Mouse (Mus musculus): ENCODE measurements around the gene Dync1li1. TPM values are rescaled to one million over a fixed set of nuclear protein-coding genes. Genes with fewer than 3 reads are reported as not detected.

Gene Dync1li1
- polyA plus RNA-seq, 1 experiment = 18.7 TPM

- 22% methylated on average over 7 of the region's 7 CpGs for WGBS
- Histone ChIP-seq H3K27ac (ENCODE audit: insufficient read depth, low read depth, low read length) (no peak overlapping the region), H3K4me1 (ENCODE audit: control insufficient read depth, insufficient read depth, insufficient read length, low read length) (no peaks in the 10 kb centered on the region), H3K4me3 (ENCODE audit: low read depth, low read length) (no peak overlapping the region), H3K27me3 (ENCODE audit: control insufficient read depth, insufficient read depth, low read length) (no peaks in the 10 kb centered on the region), H3K36me3 (ENCODE audit: control insufficient read depth, insufficient read depth, low read length) (no peaks in the 10 kb centered on the region)
- no peak for TF ChIP-seq POLR2A (IDR thresholded peaks at IDR 0.05; ENCODE audit: low read depth, low read length)
- no peak for TF ChIP-seq CTCF (IDR thresholded peaks at IDR 0.05; ENCODE audit: extremely low read depth, insufficient read length, insufficient replicate concordance, low read depth, low read length)
Measured at GRCm38 (mm10) chr9:114661991-114662390, 26.6 kb upstream of the Dync1li1 start.

GRCm38 (mm10) chr9:114663782-114664181 lies 24.8 kb upstream of the Dync1li1 start:
- H3K27ac ChIP-seq (ENCODE audit: insufficient read depth, low read depth, low read length) = no peak overlapping the region
- 85% methylated on average over 11 of the region's 11 CpGs for WGBS
- no peak for TF ChIP-seq POLR2A (IDR thresholded peaks at IDR 0.05; ENCODE audit: low read depth, low read length)
- TF ChIP-seq CTCF (IDR thresholded peaks at IDR 0.05; ENCODE audit: extremely low read depth, insufficient read length, insufficient replicate concordance, low read depth, low read length) = no peak

GRCm38 (mm10) chr9:114666858-114667257 lies 21.7 kb upstream of the Dync1li1 start:
- WGBS = 89% methylated on average over 10 of the region's 10 CpGs
- H3K27me3 ChIP-seq (ENCODE audit: control insufficient read depth, insufficient read depth, low read length) = no peaks in the 10 kb centered on the region
- H3K4me3 ChIP-seq (ENCODE audit: low read depth, low read length) = no peak overlapping the region
- TF ChIP-seq CTCF (IDR thresholded peaks at IDR 0.05; ENCODE audit: extremely low read depth, insufficient read length, insufficient replicate concordance, low read depth, low read length) (no peak), POLR2A (IDR thresholded peaks at IDR 0.05; ENCODE audit: low read depth, low read length) (no peak)
- H3K36me3 ChIP-seq (ENCODE audit: control insufficient read depth, insufficient read depth, low read length) = no peaks in the 10 kb centered on the region
- no peak overlapping the region for H3K27ac ChIP-seq (ENCODE audit: insufficient read depth, low read depth, low read length)
- H3K4me1 ChIP-seq (ENCODE audit: control insufficient read depth, insufficient read depth, insufficient read length, low read length) = no peaks in the 10 kb centered on the region

More at GRCm38 (mm10) chr9:114663782-114664181, 24.8 kb upstream of the Dync1li1 start:
- Histone ChIP-seq H3K4me3 (ENCODE audit: low read depth, low read length) (no peak overlapping the region), H3K4me1 (ENCODE audit: control insufficient read depth, insufficient read depth, insufficient read length, low read length) (no peaks in the 10 kb centered on the region), H3K27me3 (ENCODE audit: control insufficient read depth, insufficient read depth, low read length) (no peaks in the 10 kb centered on the region), H3K36me3 (ENCODE audit: control insufficient read depth, insufficient read depth, low read length) (no peaks in the 10 kb centered on the region)

- Histone ChIP-seq H3K27me3 (ENCODE audit: control insufficient read depth, insufficient read depth, low read length) (0 out of 2 replicates have a peak, but pooled peaks cover under 1% of the 10 kb centered on the region), H3K36me3 (ENCODE audit: control insufficient read depth, insufficient read depth, low read length) (no peaks in the 10 kb centered on the region), H3K27ac (ENCODE audit: insufficient read depth, low read depth, low read length) (no peak overlapping the region), H3K4me3 (ENCODE audit: low read depth, low read length) (no peak overlapping the region), H3K4me1 (ENCODE audit: control insufficient read depth, insufficient read depth, insufficient read length, low read length) (peaks cover 2% of the 10 kb centered on the region; the same call in 1 of the 2 replicates)
- TF ChIP-seq CTCF (IDR thresholded peaks at IDR 0.05; ENCODE audit: extremely low read depth, insufficient read length, insufficient replicate concordance, low read depth, low read length) = no peak
- no peak for TF ChIP-seq POLR2A (IDR thresholded peaks at IDR 0.05; ENCODE audit: low read depth, low read length)
- WGBS = 51% methylated on average over 4 of the region's 4 CpGs
Measured at GRCm38 (mm10) chr9:114668047-114668446, 20.5 kb upstream of the Dync1li1 start.

GRCm38 (mm10) chr9:114669011-114669410 lies 19.6 kb upstream of the Dync1li1 start:
- H3K36me3 ChIP-seq (ENCODE audit: control insufficient read depth, insufficient read depth, low read length) = no peaks in the 10 kb centered on the region
- H3K27me3 ChIP-seq (ENCODE audit: control insufficient read depth, insufficient read depth, low read length) = 0 out of 2 replicates have a peak, but pooled peaks cover 3% of the 10 kb centered on the region
- TF ChIP-seq CTCF (IDR thresholded peaks at IDR 0.05; ENCODE audit: extremely low read depth, insufficient read length, insufficient replicate concordance, low read depth, low read length) = no peak
- no peak for TF ChIP-seq POLR2A (IDR thresholded peaks at IDR 0.05; ENCODE audit: low read depth, low read length)
- peaks cover 4% of the 10 kb centered on the region; the same call in 1 of the 2 replicates for H3K4me1 ChIP-seq (ENCODE audit: control insufficient read depth, insufficient read depth, insufficient read length, low read length)
- WGBS = 25% methylated on average over 5 of the region's 5 CpGs
- H3K27ac ChIP-seq (ENCODE audit: insufficient read depth, low read depth, low read length) = no peak overlapping the region
- H3K4me3 ChIP-seq (ENCODE audit: low read depth, low read length) = no peak overlapping the region

- no peak overlapping the region for H3K4me3 ChIP-seq (ENCODE audit: low read depth, low read length)
- H3K4me1 ChIP-seq (ENCODE audit: control insufficient read depth, insufficient read depth, insufficient read length, low read length) = peaks cover 4% of the 10 kb centered on the region; the same call in 1 of the 2 replicates
- H3K27me3 ChIP-seq (ENCODE audit: control insufficient read depth, insufficient read depth, low read length) = 0 out of 2 replicates have a peak, but pooled peaks cover 3% of the 10 kb centered on the region
- 78% methylated on average over 1 of the region's 1 CpGs for WGBS
- no peak overlapping the region for H3K27ac ChIP-seq (ENCODE audit: insufficient read depth, low read depth, low read length)
- TF ChIP-seq POLR2A (IDR thresholded peaks at IDR 0.05; ENCODE audit: low read depth, low read length) = no peak
- TF ChIP-seq CTCF (IDR thresholded peaks at IDR 0.05; ENCODE audit: extremely low read depth, insufficient read length, insufficient replicate concordance, low read depth, low read length) = no peak
- H3K36me3 ChIP-seq (ENCODE audit: control insufficient read depth, insufficient read depth, low read length) = no peaks in the 10 kb centered on the region
Measured at GRCm38 (mm10) chr9:114671946-114672345, 16.6 kb upstream of the Dync1li1 start.

GRCm38 (mm10) chr9:114672703-114673561 lies 15.7 kb upstream of the Dync1li1 start:
- 10% methylated on average over 24 of the region's 24 CpGs for WGBS
- H3K27me3 ChIP-seq (ENCODE audit: control insufficient read depth, insufficient read depth, low read length) = 0 out of 2 replicates have a peak, but pooled peaks cover 3% of the 10 kb centered on the region
- peaks cover 4% of the 10 kb centered on the region; the same call in 1 of the 2 replicates for H3K4me1 ChIP-seq (ENCODE audit: control insufficient read depth, insufficient read depth, insufficient read length, low read length)
- peak overlapping the region; percentile 17; the same call in 1 of the 2 replicates for H3K4me3 ChIP-seq (ENCODE audit: low read depth, low read length)
- H3K36me3 ChIP-seq (ENCODE audit: control insufficient read depth, insufficient read depth, low read length) = no peaks in the 10 kb centered on the region
- no peak overlapping the region for H3K27ac ChIP-seq (ENCODE audit: insufficient read depth, low read depth, low read length)
- no peak for TF ChIP-seq CTCF (IDR thresholded peaks at IDR 0.05; ENCODE audit: extremely low read depth, insufficient read length, insufficient replicate concordance, low read depth, low read length)
- no peak for TF ChIP-seq POLR2A (IDR thresholded peaks at IDR 0.05; ENCODE audit: low read depth, low read length)
